Mouse (Mus musculus) skeletal muscle tissue, adult 2 months (tissue): ENCODE measurements around the gene Omd.
"Not testable (repeated sequence)": the region's sequence is repeated elsewhere in the genome, so short reads cannot be mapped to it uniquely, and the experiment has no call there.

Experiments used
- DNase-seq: peaks from one replicate; pipeline ENCODE4 v3.0.0-alpha.2; 2012; ENCODE audit warnings: low read depth, low spot score

Omd gene

DNA sequence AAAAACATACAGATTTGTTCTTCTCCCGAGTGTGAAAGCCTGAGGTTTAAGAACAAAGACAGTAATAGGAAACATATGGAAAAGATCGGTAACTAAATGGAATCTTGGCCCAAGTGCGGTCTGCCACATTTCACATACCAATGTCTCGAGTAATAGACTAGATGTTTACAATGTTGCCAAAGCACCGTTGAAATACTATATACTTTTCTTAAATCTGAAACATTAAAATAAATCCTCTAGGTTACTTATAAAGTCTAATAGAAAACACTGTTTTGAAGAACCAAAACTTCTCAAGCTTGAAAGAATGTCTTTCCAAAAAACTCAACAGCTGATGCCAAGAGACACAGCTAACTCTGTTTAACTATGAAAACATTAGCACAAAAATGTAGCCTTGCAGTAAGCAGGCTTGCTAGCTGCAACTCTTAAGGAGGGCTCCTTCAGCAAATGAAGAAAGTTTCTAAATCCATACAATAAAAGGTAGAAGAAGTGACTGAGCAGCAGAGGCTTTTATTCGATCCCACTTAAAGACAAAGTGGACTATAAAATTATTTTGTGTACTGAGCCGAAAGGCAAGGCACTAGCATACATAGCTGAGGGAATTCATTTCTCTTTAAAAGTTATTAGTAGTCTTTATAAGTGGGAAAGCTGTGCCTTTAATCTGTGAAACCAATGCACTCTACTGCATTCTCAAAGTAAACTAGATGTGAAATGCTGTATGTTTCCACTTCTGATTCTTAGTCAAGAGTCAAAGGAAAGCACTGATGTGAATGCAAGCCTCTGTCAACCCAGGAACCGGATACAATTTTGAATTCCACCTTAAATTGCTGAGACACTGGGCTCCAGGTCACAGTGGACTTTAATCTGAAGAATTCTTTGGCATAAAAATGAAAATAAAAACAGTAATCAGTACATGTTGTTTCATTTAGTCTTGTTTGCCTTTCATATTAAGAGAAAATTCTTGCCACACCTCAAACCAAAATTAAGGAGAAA lies at the start of gene Omd:
Gene Omd (plus strand): TSS at position 922 of the 990 bp plus-strand sequence.
- peak; percentile 45 for DNase-seq

DNA sequence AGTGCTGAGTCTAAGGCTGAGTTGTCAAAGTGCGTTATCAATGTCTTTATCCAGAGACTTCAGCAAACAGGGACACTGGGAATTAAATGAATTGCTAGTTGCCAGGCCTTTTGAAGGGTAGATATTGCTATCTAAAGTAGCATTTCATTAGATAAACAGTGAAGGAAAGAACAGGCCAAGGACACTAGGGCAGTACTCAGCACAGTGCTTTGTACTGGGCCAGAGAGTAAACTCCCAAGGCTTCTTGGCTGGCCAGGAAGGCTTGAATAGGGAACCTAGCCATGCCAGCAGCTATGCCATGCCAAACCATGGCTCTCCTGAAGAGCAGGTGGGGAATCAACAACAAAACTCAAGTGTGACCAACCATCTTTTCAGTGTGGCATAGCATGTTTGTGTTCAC lies 45.3 kb upstream of the Omd start:
- DNase-seq: no peak

DNA sequence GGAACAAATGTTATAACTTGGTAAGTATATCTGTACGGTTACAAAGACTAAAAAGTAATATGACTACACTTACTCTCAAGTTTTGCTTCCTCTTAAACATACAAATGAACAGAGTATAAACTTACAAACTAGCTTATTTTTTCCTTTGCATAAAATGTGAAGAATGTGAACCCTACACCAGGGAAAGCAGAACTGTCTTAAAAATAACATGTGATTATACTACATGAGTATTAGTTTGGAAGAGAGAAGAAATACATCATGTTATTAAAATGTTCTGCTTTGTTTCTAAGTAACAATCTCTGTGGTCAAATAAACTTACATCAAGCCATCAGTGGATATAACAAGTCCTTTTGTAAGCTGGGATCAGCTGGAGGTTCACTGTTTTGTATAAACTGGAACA lies 43.6 kb upstream of the Omd start:
- DNase-seq: no peak

DNA sequence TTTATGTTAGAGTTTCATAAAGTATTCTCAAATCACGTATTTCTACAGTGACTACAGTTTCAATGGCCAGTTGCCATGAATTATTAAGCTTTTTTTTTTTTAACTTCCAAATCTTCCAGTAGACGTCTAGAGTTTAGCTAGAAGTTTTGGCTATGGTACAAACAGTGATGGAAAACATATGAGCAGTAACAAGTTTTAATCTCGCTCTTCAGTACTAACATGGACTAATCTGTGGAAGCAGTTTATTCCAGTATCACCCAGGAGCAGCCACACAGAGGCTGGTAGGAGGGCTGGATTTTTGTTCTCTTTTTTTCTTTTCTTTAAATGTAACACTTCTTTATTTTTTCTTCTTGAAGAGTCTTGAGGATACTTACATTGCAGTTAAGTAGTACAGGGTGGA lies 38.0 kb upstream of the Omd start, which contains the start of gene Aspn:
Gene Aspn (plus strand): TSS at position 165 of the 400 bp plus-strand sequence.
- peak; percentile 49 for DNase-seq

DNA sequence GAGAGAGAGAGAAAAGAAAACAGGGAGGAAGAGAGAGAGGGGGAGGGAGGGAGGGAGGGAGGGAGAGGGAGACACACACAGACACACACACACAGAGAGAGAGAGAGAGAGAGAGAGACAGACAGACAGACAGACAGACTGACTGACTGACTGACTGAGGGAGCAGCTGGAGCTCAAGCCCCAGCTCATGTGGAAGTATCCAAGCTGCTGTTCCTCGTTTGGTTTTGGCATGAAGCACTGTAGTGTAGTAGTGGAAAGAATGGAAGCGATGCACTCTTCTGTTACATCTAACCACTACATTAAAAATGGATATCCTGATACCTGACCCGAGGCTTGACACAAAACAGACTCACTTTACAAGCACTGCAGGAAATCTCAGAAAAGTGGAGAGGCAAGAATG lies 36.6 kb upstream of the Omd start:
- DNase-seq: peak; percentile 49

DNA sequence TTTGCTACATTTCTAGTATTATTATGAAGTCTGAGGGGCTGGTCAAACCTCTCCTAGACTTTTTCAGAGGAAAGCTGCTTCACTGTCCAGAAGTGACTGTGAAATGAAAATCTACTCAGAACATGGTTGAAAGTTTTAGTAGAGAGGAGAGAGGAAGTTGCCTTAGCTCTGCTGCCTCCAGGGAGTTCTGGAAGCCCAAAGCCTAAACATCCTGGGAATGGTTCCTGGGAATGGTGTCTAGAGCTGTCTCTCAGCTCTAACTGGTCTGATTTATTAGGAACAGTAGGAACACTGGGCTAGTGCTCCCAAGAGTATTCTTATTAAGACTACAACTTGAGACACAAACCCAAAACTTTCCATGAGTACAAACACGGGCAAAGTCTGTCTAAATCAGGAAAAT lies 35.7 kb upstream of the Omd start:
- peak; percentile 76 for DNase-seq

DNA sequence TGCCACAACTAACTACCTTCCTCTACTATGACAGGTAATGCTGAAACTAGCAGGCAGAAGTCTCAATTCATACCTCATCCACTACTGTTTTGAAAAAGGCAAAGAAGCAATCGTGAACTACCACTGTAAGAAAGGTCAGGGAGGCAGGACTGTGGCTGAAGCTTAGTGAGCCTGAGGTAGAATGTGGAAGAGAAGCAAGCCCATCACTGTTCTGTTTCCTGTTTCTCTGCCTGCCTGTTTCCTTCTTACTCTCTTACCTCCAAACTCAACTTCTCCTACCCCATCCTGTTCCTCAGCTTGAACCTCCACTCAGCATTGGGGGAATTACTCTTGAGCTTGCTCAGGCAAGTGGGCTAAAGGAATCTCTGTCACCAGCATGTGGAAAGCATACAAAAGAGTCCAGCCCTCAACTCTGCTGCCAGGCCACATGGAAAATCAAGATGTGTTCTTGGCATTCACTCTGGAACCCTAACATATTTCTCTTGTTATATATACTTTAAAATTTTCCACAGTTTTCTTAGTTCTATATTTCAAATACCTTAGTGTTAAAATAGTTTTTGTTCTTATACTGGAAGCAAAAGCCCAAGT lies 34.6 kb upstream of the Omd start:
- no peak for DNase-seq

DNA sequence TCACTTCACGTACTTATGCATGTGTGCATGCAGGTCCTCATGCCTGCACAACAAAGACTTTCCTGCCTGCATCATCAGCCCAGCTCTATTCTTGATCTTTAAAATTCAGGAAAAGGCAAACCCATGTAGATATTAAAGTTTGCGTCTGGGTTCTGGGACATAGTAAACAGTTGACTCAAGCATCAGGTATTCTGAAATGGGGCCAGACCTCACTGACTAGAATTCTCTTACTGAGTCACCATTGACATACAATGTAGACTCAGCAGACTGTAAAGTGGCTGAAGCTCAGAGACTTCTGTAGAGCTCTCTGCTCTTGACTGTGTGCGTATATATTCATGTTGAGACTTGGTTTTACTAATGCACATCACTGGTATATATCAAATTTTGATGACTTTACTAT lies 32.6 kb upstream of the Omd start:
- no peak for DNase-seq

DNA sequence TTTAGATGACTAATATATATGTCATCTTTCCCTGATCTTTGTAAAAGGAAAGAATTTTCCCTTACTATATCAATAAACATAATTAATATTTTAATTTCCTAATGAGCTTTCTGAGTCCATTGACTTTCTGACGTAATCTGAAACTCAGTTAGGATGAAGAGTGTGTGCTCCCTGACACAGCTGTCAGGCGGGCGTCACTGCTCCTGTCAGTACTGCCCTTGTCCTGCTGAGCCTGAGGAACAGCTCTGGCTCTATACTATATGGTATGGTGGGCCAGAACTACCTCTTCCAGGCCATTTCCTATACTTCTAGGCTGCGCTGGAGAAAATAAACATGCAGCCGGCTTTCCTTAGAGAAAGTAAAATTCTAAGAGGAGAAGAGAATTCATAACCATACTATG lies 27.7 kb upstream of the Omd start:
- no peak for DNase-seq

DNA sequence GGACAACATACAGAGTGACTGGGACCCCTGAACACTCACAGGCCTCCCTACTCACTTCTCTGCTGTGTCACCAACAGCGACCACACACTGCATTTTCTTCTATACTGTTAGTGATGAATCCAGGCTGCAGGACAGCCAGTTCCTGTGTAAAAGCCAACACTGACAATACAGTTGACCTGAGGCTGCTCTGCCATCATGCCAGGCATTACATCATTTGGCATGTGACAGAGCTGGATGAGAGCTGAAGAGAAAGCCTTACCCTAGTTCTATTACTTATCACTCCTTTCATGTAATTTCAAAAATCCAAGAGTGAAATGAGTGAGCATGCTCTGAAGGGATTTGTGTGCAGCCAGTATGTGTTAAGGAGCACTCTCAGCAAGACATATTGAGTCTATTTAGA lies 26.1 kb upstream of the Omd start:
- peak; percentile 64 for DNase-seq

DNA sequence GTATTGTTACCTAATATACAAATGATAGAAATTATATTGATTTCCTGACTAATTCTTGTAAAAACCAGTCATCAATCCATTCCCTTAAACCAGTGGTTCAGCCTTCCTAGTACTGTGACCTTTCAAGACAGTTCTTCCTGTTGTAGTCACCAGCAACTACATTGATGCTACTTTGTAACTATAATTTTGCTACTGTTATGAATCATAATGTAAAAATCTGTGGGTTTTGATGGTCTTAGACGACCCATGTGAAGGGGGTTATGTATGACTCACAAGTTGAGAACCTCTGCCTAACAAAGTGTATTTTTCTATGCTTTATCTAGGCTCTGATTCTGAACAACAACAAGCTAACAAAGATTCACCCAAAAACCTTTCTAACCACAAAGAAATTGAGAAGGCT lies 25.3 kb upstream of the Omd start:
- DNase-seq: no peak

DNA sequence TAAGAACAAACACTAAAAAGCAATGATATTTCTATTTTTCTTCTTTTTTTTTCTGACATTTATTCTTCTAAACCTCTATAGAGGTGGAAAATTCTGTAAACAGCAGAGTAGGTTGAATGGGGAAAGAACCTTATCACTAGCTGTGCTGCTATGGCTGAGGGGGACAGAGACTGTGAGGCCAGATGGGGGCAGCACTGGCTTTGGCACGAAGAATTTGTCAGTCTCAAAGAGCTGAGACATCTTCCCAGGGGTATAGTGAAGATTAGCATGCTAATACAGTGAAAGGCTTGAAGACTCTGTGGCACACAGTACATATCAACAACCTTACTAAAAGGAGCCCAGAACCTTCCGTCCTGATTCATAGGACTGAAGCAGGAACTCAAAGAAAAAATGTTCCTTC lies 23.1 kb upstream of the Omd start:
- DNase-seq: peak; percentile 25

DNA sequence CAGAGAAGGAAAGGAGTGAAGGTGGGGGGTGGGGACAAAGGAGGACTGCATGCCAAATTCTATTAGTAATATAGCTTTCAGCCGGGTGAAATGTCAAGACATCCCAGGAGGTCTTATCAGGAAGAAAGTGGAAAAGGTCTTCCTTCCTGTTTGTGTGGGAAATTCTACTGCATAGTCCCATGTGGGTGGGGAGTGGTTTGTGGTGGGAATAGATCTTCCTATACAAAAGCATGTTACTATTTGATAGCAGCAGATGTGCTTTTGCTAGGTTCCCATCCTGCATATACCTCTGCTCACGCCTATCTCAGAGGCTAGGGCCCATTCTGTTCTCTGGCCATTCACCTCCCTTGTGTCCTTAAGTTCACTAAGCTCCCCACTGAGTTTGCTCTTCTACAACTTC lies 21.4 kb upstream of the Omd start:
- DNase-seq: no peak

DNA sequence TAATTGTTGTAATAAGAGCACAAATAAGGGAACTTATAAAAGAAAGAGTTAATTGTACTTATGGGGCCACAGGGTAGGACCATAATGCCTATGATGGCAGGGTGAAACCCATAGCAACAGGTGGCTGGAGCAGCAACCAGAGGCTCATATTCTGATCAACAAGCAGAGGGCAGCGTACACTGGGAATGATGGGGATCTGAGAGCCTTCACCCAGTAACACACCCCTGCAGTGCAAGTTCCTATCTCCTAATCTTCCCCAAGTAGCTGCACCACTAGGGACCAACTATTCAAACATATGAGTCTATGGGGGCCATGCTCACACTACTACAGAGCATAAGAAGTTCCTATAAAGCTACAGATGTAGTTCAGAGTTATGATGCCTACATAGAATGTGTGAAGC lies 17.9 kb upstream of the Omd start:
- no peak for DNase-seq

DNA sequence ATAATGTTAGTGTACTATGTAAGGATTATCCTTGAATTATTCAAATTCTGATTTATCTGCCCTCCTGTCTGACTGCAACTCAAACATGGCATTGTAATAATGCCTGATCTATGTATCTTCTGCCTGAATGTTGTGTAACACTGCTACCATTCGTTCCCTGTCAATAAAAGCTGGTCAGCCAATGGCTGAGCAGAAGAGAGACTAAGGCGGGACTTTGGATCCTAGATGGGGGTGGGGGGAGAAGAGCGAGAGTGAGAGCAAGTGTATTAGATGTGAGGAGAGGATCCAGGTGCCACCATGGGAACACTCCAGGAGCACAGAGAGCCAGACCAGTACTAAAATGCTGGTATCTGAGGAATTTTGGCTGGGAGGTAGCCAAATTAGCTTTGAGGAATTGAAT lies 11.9 kb upstream of the Omd start:
- no peak for DNase-seq

DNA sequence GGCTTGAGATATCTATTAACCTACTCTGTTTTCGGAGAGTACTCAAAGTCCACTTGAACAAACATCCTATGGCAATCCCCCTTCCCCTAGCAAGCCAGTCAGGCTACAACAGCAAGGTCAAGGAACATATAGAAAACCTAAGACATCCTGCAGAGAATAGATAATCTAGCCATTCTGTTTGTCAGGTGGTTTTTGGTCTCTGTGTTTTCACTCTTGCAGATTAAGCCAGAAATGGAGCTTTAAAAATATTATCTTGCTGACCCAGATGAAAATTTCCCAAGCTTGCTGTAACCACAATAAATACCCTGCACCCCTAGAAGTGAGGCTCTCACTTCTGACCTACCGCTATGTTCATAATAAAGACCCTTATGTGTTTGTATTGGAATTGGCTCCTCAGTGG lies 10.8 kb upstream of the Omd start:
- no peak for DNase-seq

DNA sequence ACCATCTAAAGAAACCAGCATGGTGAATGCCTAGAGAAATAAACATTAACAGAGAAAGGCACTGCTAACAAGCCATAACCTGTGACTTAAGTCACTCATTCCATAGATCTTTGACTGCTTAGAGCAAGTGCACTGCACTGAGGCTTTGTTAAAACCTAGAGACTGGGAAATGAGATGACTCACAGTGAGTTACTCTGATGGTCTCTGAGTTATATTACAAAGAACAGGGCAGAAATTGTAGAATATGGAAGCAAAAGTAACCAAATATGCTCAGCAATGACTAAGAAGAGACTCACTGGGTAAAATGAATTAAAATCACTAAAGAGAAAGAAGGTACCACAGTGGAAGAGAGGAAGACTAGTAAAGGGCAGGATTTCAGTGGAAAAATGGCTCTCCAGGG lies 1.6 kb downstream of the Omd start:
- DNase-seq: no peak

DNA sequence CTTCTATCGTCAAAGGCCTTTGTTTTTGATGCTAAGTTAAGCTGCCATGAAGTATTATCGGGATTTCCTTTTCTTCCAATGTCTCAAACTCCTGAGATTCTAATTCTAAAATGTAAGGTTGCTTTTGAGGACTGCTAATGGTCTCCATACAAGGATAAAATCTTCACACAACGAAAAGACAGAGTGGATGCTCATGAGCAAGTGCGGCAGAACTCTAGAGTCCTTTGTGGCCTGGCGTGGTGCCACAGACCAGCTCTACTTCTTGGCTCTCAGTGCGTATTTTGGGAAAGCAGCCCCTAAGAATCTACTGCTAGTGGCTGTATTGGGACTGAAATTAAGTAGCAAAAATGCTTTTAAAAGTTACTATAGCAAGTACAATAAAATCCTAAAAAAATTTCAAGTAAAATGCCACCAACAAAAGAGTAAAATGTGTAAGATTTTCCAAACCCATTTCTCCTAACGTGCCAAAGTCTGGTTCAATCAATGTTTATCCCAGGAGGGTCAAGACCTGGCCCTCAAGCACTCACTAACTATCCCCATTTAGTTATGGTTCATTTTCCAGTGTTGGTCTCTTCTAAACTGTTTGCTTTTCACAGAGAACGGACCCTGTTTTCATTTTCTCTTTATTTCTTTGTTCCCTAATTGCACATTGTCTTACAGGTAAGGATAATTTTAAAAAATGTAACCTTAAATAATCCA lies 2.2 kb downstream of the Omd start:
- DNase-seq: peak; percentile 65

DNA sequence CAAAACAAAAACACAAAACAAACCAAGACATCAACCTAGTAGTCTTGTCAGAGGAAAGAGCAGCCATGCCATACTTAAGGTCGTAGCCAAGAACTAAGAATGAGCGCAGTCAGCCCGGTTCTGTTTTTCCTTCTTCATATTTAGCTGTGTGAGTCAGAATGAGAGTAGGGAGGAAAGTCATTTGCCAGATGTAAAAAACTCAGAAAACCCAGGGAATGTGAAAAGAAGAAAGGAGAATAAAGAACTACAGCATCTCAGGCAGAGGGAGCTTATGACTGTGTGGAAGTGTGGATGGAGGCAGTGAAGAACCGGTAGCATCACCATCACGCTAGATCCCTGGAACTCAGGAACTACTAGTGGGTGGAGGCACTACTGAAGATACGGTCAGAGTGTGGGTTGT lies 3.8 kb downstream of the Omd start:
- no peak for DNase-seq

DNA sequence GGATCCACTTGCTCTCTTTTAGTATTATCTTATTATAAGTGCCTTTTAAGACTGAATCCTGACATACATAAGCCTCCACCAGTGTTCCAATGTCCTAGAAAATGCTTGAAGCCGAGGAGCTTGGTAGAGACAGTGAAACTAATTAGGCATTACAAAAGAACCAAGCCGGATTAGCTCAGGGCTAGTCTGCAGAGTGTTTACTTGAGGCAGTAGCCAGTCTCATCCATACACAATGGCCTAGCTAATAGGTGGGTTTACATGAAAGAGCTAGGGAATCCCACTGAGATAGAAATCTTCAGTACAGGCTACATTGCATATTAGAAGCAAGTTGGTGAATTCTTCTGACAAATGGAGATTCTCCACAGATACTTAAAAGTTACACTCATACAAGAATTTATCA lies 20.3 kb downstream of the Omd start:
- not testable (repeated sequence) for DNase-seq

DNA sequence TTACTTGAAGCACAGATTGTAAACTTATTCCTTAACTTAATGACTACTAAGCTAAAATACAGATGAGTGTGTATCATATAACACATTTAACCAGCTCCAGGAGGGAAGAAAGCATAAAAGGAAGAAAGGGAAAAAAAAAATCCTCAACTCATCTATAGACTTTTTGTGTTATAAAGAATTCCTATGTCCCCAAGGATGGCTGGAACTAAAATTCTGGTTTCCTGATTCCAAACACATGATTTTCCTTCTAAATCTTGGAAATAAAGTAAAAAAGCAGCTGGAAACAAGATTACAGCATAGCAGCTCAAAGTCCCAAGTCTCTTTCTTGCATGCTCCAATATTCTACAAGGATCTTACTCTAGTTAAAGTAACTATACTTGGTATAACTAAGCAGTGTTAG lies 21.3 kb downstream of the Omd start:
- no peak for DNase-seq

DNA sequence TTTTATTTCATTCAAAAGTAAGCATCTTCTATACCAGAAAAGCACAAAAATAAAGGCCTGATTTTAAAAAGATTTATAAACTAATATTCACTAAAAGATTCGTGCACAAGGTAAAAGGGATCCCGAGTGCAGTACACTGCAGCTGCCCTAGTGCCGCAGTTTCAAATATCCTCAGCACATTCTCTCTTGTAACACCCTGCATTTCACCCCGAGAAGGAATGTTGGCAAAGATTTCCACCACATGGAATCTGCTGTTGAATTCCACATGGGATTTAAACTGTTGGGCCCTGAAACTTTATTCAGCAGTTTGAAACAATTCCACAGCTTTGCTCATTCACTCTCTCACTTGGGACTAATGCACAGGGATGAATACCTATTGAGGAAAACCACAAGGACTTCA lies 25.5 kb downstream of the Omd start, which contains the start of gene Ogn:
Gene Ogn (plus strand): TSS at position 333 of the 400 bp plus-strand sequence.
- peak; percentile 81 for DNase-seq
